Mouse (Mus musculus): ENCODE measurements around the gene Nipa1. TPM values are rescaled to one million over a fixed set of nuclear protein-coding genes. Genes with fewer than 3 reads are reported as not detected.
A peak's percentile ranks its signal among the peaks of the same experiment; 100 is the strongest.

Nipa1 gene
- total and polyA plus RNA-seq, 3 experiments = 0.38 to 1.0 (median 0.96) TPM

DNA sequence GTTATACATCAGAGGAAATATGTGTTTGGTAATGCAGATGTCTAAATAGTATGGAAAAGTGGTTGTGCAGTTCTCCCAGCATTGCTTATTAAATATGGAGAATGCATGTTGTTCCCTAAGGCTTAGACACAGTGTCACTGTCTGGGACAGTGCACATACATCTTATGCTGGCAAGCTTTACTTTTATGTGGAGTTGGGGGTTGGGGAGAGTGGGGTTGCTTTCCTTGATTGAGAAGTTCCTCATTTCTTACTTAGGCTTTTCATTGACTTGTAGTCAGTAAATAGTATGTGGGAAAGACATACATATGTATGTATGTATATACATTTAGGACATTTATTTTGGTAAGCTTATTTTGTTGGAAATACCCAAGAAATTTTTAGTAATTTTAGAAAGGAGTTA is 33.2 kb upstream of the Nipa1 start:
- no peaks in the 10 kb centered on the region for H3K27me3 ChIP-seq (replicated peaks)
- H3K27ac ChIP-seq (ENCODE audit: insufficient read depth, low read depth) = no peak overlapping the region
- H3K9me3 ChIP-seq (replicated peaks; ENCODE audit: low read length) = no peaks in the 10 kb centered on the region
- H3K36me3 ChIP-seq (replicated peaks in 1 of 2; ENCODE audit: control insufficient read depth in 1 of 2, insufficient read depth in 1 of 2, low read length in 1 of 2) = peaks cover 3 to 20% of the 10 kb centered on the region in 2 experiments
- H3K9ac ChIP-seq (ENCODE audit: insufficient read depth, low read depth) = no peak overlapping the region
- in situ Hi-C loops (cut with MboI; ENCODE audit: low pct_ligation_motif_present, low pct_unique_long_range_greater_than_20kb, low sequenced_read_pairs) = no loop called here
- H3K4me2 ChIP-seq (ENCODE audit: insufficient read depth, low read depth, poor library complexity, severe bottlenecking) = no peak overlapping the region
- H3K79me2 ChIP-seq (replicated peaks; ENCODE audit: control insufficient read depth, extremely low read depth, insufficient read depth, poor library complexity, severe bottlenecking) = peaks cover 10% of the 10 kb centered on the region
- H3K4me3 ChIP-seq (replicated peaks in 1 of 3; ENCODE audit: low read depth in 2 of 3, low read length in 2 of 3, poor library complexity in 1 of 3) = no peak overlapping the region
- DNase-seq (ENCODE audit: extremely low read depth) = no peak
- peaks cover 9 to 24% of the 10 kb centered on the region in 2 experiments; a peak in 3 of 4 replicates for H3K4me1 ChIP-seq (ENCODE audit: control insufficient read depth in 1 of 2, insufficient read depth in 2 of 2)
- TF ChIP-seq EP300 (IDR thresholded peaks at IDR 0.05; ENCODE audit: low read length) = no peak
- TF ChIP-seq BHLHE40 (IDR thresholded peaks at IDR 0.05; ENCODE audit: low read depth, low read length) = no peak
- TF ChIP-seq ZMIZ1 (IDR thresholded peaks at IDR 0.05; ENCODE audit: low read depth, low read length) = no peak
- TF ChIP-seq CHD2 (IDR thresholded peaks at IDR 0.05; ENCODE audit: low read length) = no peak
- no peak for TF ChIP-seq TCF12 (IDR thresholded peaks at IDR 0.05; ENCODE audit: low read depth, low read length)
- no peak for TF ChIP-seq HCFC1 (IDR thresholded peaks at IDR 0.05; ENCODE audit: low read depth, low read length)
- TF ChIP-seq GABPA (IDR thresholded peaks at IDR 0.05; ENCODE audit: insufficient replicate concordance, low read depth, low read length) = no peak
- TF ChIP-seq ZKSCAN1 (IDR thresholded peaks at IDR 0.05; ENCODE audit: borderline replicate concordance, low read depth, low read length) = no peak
- TF ChIP-seq SIN3A (IDR thresholded peaks at IDR 0.05; ENCODE audit: low read length) = no peak
- TF ChIP-seq MAFK (IDR thresholded peaks at IDR 0.05; ENCODE audit: insufficient replicate concordance, low read length) = no peak
- no peak for TF ChIP-seq CHD1 (IDR thresholded peaks at IDR 0.05; ENCODE audit: low read depth, low read length)
- no peak for TF ChIP-seq KAT2A (IDR thresholded peaks at IDR 0.05; ENCODE audit: insufficient replicate concordance, low read length)
- TF ChIP-seq JUND (conservative IDR thresholded peaks at IDR 0.05; ENCODE audit: low read depth, low read length) = no peak
- TF ChIP-seq SMC3 (IDR thresholded peaks at IDR 0.05; ENCODE audit: low read depth, low read length) = no peak
- no peak for TF ChIP-seq MXI1 (IDR thresholded peaks at IDR 0.05; ENCODE audit: low read depth, low read length)
- no peak for TF ChIP-seq MYC (IDR thresholded peaks at IDR 0.05; ENCODE audit: low read depth, low read length)
- no peak for TF ChIP-seq JUN (IDR thresholded peaks at IDR 0.05; ENCODE audit: insufficient read depth, low read depth, low read length)
- TF ChIP-seq PAX5 (IDR thresholded peaks at IDR 0.05; ENCODE audit: low read length) = no peak
- dilution Hi-C loops (cut with MboI; ENCODE audit: extremely low pct_ligation_motif_present, extremely low pct_unique_long_range_greater_than_20kb, low sequenced_read_pairs) = no loop called here

- H3K27me3 ChIP-seq (replicated peaks) = no peaks in the 10 kb centered on the region
- TF ChIP-seq PAX5 (IDR thresholded peaks at IDR 0.05; ENCODE audit: low read length) (no peak), SIN3A (IDR thresholded peaks at IDR 0.05; ENCODE audit: low read length) (no peak; the same call in 1 of the 2 replicates)
- H3K79me2 ChIP-seq (replicated peaks; ENCODE audit: control insufficient read depth, extremely low read depth, insufficient read depth, poor library complexity, severe bottlenecking) = peaks cover 10% of the 10 kb centered on the region
- in situ Hi-C loops (cut with MboI; ENCODE audit: low pct_ligation_motif_present, low pct_unique_long_range_greater_than_20kb, low sequenced_read_pairs) (no loop called here), dilution Hi-C loops (cut with MboI; ENCODE audit: extremely low pct_ligation_motif_present, extremely low pct_unique_long_range_greater_than_20kb, low sequenced_read_pairs) (no loop called here)
- DNase-seq (ENCODE audit: extremely low read depth) = peak; percentile 21
- peak overlapping the region; percentile 75; the same call in 1 of the 2 replicates for H3K4me2 ChIP-seq (ENCODE audit: insufficient read depth, low read depth, poor library complexity, severe bottlenecking)
- peak overlapping the region; percentile 72 for H3K9ac ChIP-seq (ENCODE audit: insufficient read depth, low read depth)
- H3K9me3 ChIP-seq (replicated peaks; ENCODE audit: low read length) = no peaks in the 10 kb centered on the region
- peak overlapping the region; percentile 83 to 92 (median 89) for H3K4me3 ChIP-seq (replicated peaks in 1 of 3; ENCODE audit: low read depth in 2 of 3, low read length in 2 of 3, poor library complexity in 1 of 3)
- H3K27ac ChIP-seq (ENCODE audit: insufficient read depth, low read depth) = peak overlapping the region; percentile 5; the same call in 1 of the 2 replicates
- peaks cover 9 to 24% of the 10 kb centered on the region in 2 experiments; a peak in 3 of 4 replicates for H3K4me1 ChIP-seq (ENCODE audit: control insufficient read depth in 1 of 2, insufficient read depth in 2 of 2)
- peaks cover 0 to 9% of the 10 kb centered on the region in 2 experiments for H3K36me3 ChIP-seq (replicated peaks in 1 of 2; ENCODE audit: control insufficient read depth in 1 of 2, insufficient read depth in 1 of 2, low read length in 1 of 2)
These were observed 30.7 kb upstream of the Nipa1 start for GRCm38 (mm10) chr7:56050487-56050911.
